Mouse (Mus musculus) hindbrain, embryonic 12.5 days (tissue): ENCODE measurements around the gene B4galnt1. TPM values are rescaled to one million over a fixed set of nuclear protein-coding genes. Genes with fewer than 3 reads are reported as not detected.
"Not testable (repeated sequence)": the region's sequence is repeated elsewhere in the genome, so short reads cannot be mapped to it uniquely, and the experiment has no call there.

ENCODE experiments used
- ATAC-seq: fragments of 200-750 bp; cut with Nextera tagmentation; 2 replicates; pipeline ENCODE4 v1.8.0; 2017; ENCODE audit warnings: moderate TSS enrichment; ENCODE audit not compliant: low FRiP score
- H3K27ac ChIP-seq: fragments of 300-500 bp; sonication (generic); 2 replicates; pipeline ENCODE4 v1.5.1; 2016; ENCODE audit warnings: mild to moderate bottlenecking
- H3K27me3 ChIP-seq: fragments of 300-500 bp; sonication (generic); 2 replicates; pipeline ENCODE4 v1.6.1; 2016; ENCODE audit warnings: mild to moderate bottlenecking
- H3K36me3 ChIP-seq: fragments of 300-500 bp; sonication (generic); 2 replicates; pipeline ENCODE4 v1.6.1; 2016; ENCODE audit warnings: mild to moderate bottlenecking
- H3K4me1 ChIP-seq: fragments of 300-500 bp; sonication (generic); 2 replicates; pipeline ENCODE4 v1.6.1; 2016
- H3K4me2 ChIP-seq: fragments of 300-500 bp; sonication (generic); replicated peaks from 2 replicates; pipeline ENCODE4 v1.6.1; 2016; ENCODE audit warnings: mild to moderate bottlenecking
- H3K4me3 ChIP-seq: fragments of 300-500 bp; sonication (generic); 2 replicates; pipeline ENCODE4 v1.5.1; 2016; ENCODE audit warnings: mild to moderate bottlenecking
- H3K9ac ChIP-seq: fragments of 300-500 bp; sonication (generic); 2 replicates; pipeline ENCODE4 v1.6.1; 2016; ENCODE audit warnings: mild to moderate bottlenecking, moderate library complexity
- H3K9me3 ChIP-seq: fragments of 300-500 bp; sonication (generic); replicated peaks from 2 replicates; pipeline ENCODE4 v1.6.1; 2016; ENCODE audit warnings: mild to moderate bottlenecking
- WGBS: fragments of 180-500 bp; shearing (Covaris S2); methylation state at CpG from one replicate; pipeline ENCODE4 v1.1.7; 2016; 5-methylcytosine and 5-hydroxymethylcytosine counted together
- polyA plus RNA-seq: library from polyadenylated mRNA; unstranded; fragments of >200 nt; fragmentation: Nextera tagmentation; extraction: Ambion mirVana; gene quantifications from 2 replicates; pipeline ENCODE4 v1.2.1, GENCODE M21; 2016

Gene B4galnt1
- polyA plus RNA-seq, 1 experiment from 2014 or later: 21.6 TPM

DNA sequence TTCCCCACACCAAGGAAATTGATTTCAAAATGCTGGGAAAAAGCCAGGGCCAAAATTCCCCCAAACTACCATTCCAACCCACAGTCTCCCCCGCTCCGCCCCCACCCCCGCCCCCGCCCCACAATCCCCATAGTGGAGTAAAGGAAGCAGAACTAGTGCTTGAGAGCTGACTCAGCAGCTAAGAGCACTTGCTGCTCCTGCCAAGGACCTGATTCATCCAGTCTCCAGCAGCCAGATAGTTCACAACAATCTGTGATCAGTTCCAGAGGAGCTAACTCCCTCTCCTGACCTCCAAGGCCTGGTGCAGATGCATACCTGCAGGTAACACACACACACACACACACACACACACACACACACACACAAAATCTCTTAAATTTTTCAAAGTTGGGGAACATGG is 35.6 kb upstream of the B4galnt1 start:
- ATAC-seq: no peak
- Histone ChIP-seq H3K36me3 (no peaks in the 10 kb centered on the region), H3K4me1 (no peaks in the 10 kb centered on the region), H3K27ac (no peak overlapping the region), H3K4me3 (no peak overlapping the region), H3K9ac (no peak overlapping the region), H3K4me2 (no peak overlapping the region), H3K27me3 (no peaks in the 10 kb centered on the region), H3K9me3 (no peaks in the 10 kb centered on the region)
- 58% methylated on average over 4 of the region's 4 CpGs for WGBS

DNA sequence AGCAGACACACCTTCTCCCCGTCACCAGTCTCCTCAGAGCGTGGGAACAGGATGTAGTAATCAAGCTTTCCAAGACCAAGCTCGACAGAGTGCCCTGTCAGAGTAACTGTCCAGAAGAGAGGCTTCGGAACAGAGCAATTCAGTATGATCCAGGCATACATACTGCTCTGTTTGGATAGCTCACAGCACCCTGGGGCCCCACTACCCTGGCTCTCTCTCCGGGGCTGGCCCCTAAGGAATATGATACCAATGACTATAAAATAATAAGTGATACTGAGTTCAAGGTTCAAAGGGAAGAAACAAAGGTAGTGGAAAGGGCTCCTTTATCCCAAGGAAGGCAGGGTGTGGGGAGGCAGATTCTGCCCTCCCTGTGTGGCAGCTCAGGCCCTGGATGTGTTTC is 32.6 kb upstream of the B4galnt1 start:
- Histone ChIP-seq H3K27me3 (no peaks in the 10 kb centered on the region), H3K27ac (no peak overlapping the region), H3K36me3 (no peaks in the 10 kb centered on the region), H3K4me2 (no peak overlapping the region), H3K4me1 (no peaks in the 10 kb centered on the region), H3K9ac (no peak overlapping the region), H3K4me3 (no peak overlapping the region), H3K9me3 (no peaks in the 10 kb centered on the region)
- no peak for ATAC-seq
- 80% methylated on average over 5 of the region's 5 CpGs for WGBS

DNA sequence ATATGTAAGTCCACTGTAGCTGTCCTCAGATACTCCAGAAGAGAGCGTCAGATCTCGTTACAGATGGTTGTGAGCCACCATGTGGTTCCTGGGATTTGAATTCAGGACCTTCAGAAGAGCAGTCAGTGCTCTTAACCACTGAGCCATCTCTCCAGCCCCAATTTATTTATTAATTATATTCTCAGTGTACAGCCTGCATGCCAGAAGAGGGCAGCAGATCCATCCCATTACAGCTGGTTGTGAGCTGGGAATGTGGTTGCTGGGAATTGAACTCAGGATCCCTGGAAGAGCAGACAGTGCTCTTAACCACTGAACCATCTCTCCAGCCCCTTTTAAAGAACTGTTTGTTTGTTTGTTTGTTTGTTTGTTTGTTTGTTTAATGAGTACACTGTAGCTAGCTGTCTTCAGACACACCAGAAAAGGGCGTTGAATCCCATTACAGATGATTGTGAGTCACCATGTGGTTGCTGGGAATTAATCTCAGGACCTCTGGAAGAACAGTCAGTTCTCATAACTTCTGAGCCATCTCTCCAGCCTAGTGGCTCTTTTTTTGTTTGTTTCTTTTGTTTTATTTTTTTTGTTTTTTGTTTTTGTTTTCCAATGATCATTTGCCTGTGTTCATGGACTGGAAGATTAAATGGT is 30.5 kb upstream of the B4galnt1 start:
- not testable (repeated sequence) for H3K27ac ChIP-seq, H3K27me3 ChIP-seq, H3K9ac ChIP-seq, H3K4me2 ChIP-seq, H3K4me3 ChIP-seq, H3K9me3 ChIP-seq, ATAC-seq, H3K4me1 ChIP-seq, H3K36me3 ChIP-seq
- 85% methylated on average over 3 of the region's 3 CpGs for WGBS

DNA sequence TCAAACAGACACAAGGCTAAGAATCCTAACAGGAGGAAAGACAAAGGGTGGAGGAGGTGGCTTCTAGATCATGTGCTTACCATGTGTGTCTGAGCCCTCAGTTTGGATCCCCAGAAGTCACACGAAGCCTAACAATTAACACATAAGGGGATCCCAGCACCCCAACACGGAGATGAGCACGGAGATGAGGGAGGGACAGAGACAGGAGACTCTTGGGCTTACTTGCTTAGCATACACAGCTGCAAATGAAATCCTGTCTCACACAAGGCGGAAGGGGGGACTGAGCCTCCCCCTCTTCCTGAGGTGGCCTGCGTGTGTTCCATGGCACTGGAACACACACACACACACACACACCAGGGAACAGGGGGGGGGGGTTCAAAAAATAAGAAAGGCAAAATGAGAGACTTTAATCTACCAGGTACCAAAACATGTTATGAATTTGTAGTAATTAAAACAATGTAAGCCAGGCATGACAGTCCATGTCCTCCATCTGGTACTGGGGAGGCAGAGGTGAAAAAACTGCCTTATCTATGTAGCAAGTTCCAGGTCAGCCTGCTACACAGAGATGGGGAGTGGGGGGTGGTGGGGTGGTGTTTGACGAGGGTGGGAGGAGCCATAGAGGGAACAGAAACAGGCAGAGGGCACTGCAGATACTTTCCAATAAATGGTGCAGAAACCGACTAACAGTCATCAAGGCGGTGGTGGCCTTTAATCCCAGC is 29.7 kb upstream of the B4galnt1 start:
- Histone ChIP-seq H3K9ac (no peak overlapping the region), H3K4me1 (no peaks in the 10 kb centered on the region), H3K4me2 (no peak overlapping the region), H3K27ac (no peak overlapping the region), H3K9me3 (no peaks in the 10 kb centered on the region), H3K36me3 (no peaks in the 10 kb centered on the region), H3K27me3 (no peaks in the 10 kb centered on the region), H3K4me3 (no peak overlapping the region)
- 59% methylated on average over 8 of the region's 8 CpGs for WGBS
- no peak for ATAC-seq

DNA sequence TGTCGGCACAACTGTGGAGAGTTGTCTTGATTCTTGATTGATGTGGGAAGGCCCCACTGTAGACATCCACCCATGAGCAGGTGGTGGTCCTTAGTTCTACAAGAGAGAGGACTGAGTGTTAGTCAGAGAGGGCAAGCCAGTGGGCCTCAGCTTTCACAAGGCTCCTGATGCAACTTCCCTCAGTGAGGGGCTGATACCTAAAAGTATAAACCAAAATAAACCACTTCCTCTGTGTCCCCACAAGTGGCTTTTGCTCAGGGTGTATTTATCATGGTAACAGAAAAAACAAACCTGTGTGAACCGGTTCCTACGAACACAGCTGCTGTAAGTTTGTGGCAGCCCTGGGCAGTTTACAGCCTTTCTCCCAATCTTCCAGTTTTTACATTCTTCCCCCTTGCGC is 28.5 kb upstream of the B4galnt1 start:
- ATAC-seq: no peak
- Histone ChIP-seq H3K27ac (no peak overlapping the region), H3K9ac (no peak overlapping the region), H3K4me1 (no peaks in the 10 kb centered on the region), H3K36me3 (no peaks in the 10 kb centered on the region), H3K4me2 (no peak overlapping the region), H3K4me3 (no peak overlapping the region), H3K27me3 (no peaks in the 10 kb centered on the region), H3K9me3 (no peaks in the 10 kb centered on the region)
- WGBS: 90% methylated on average over 4 of the region's 4 CpGs

DNA sequence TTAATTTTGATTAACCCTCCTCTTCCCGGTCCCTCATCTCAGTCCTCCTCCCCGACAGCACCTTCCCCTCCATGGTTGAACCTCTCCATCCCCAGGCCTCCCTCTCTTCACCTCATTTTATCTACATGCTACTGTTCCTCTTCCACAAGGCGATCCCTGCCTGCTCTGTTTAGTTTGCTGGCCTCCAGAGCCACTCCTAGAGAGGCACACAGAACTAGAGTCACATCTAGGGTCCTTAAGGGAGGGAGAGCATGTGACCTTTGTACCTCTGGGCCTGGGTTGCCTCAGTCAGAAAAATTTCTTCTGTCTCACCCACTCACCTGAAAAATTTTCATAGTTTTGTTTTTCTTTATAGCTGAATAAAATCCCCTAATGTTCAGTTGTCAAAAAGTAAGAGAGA is 27.1 kb upstream of the B4galnt1 start:
- Histone ChIP-seq H3K27ac (no peak overlapping the region), H3K36me3 (no peaks in the 10 kb centered on the region), H3K9me3 (peaks cover 3% of the 10 kb centered on the region; the same call in 1 of the 2 replicates), H3K27me3 (no peaks in the 10 kb centered on the region), H3K9ac (no peak overlapping the region), H3K4me3 (no peak overlapping the region), H3K4me2 (no peak overlapping the region), H3K4me1 (no peaks in the 10 kb centered on the region)
- no peak for ATAC-seq
- 89% methylated on average over 3 of the region's 3 CpGs for WGBS

DNA sequence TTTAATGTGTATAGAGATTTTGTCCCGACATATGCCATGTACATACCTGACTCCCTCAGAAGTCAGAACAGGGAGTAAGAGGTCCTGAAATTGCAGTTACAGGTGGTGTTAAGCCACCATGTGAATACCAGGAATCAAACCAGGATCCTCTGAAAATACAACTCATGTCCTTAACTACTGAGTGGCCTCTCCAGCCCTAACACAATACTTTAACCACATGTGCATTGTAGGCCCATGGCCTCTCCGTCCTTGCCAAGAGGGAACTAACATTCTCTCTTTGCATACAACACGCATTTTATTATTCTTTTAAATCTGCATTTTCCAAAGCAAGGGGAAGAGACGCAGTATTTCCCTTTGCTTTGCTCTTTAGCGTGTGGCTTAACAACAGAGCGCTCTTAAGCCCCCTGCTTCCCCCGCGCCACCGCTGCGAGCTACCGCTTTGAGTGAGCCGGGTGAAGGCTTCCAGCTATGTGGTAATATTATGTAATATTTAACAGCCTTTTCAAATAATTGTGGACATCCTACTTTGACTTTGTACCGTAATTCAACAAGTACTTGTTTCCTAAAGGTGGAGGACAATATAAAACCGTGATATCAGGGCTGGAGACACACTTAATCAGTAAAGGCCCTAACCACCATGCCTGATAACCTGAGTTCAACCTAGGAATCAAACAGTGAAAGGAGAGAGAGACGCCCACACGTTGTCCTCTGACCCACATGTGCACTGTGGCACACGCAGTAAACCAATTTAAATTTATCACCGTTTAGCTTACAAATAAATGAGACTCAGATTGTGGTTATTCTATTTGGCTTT is 26.5 kb upstream of the B4galnt1 start:
- WGBS: 90% methylated on average over 18 of the region's 18 CpGs
- no peak overlapping the region for H3K4me3 ChIP-seq
- H3K27ac ChIP-seq: no peak overlapping the region
- H3K36me3 ChIP-seq: no peaks in the 10 kb centered on the region
- H3K4me1 ChIP-seq: no peaks in the 10 kb centered on the region
- peaks cover 3% of the 10 kb centered on the region; the same call in 1 of the 2 replicates for H3K9me3 ChIP-seq
- H3K9ac ChIP-seq: no peak overlapping the region
- H3K27me3 ChIP-seq: no peaks in the 10 kb centered on the region
- no peak overlapping the region for H3K4me2 ChIP-seq
- no peak for ATAC-seq

DNA sequence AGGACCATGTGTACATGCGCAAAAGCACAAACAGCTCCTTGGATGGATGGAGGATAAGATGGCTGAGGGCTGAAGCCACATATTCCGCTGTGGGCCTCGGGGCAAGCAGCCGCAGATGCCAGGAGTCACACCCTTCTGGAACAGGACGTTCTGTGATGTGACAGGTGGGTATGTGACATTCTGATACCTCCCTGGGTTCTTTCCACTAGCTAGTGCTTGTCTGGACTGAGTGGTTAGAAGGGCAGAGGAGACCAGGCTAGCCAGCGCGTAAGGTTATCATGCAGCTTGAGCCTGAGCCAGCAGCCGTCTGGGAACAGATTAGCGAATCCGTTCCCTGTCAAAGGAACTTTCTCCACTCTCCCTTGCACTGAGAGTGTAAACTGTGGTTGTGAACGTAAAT is 24.1 kb upstream of the B4galnt1 start:
- H3K4me3 ChIP-seq: no peak overlapping the region
- peaks cover 3% of the 10 kb centered on the region; the same call in 1 of the 2 replicates for H3K9me3 ChIP-seq
- H3K4me1 ChIP-seq: no peaks in the 10 kb centered on the region
- 86% methylated on average over 11 of the region's 11 CpGs for WGBS
- H3K9ac ChIP-seq: no peak overlapping the region
- no peak overlapping the region for H3K27ac ChIP-seq
- no peaks in the 10 kb centered on the region for H3K27me3 ChIP-seq
- no peaks in the 10 kb centered on the region for H3K36me3 ChIP-seq
- H3K4me2 ChIP-seq: no peak overlapping the region
- ATAC-seq: no peak

DNA sequence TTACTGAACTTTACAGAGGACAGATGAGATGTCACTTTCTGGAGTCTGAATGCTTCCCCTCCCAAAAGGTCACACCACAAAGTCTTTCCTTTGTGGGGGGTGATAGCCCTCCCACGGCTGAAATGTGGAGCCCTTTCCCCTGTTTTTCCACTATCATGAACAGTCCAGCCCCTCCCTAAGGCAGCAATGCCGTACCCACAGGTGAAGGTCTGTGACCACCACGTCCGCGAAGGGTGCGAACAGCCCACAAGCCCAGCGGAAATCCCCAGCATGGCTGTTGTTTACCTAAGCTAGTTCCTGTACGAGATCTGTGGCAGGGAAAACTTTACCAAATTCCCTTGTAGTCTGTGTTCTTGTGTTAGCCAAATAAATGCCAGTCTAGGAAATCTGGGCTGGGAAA is 23.5 kb upstream of the B4galnt1 start:
- 78% methylated on average over 8 of the region's 8 CpGs for WGBS
- no peak for ATAC-seq
- H3K9me3 ChIP-seq: peaks cover 3% of the 10 kb centered on the region; the same call in 1 of the 2 replicates

DNA sequence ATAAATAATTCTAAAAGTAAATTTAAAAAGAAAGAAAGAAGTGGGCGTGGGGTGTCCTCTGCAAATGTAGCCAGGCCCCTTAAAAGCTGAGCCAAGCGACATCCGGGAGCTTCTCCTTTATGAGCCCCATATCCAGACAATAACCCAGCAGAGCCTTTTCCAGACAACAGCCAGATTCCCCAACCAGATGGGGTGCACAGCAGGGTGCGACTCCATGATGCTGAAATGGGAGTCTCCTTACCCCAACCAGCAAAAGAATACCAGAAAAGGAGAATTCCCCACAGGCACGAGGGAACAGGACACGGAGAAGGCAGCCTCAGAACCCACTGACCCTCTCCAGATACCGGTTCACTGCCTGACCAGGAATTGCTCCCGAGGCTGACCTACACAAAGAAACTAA is 21.8 kb upstream of the B4galnt1 start:
- WGBS: 86% methylated on average over 8 of the region's 8 CpGs
- H3K9me3 ChIP-seq: peaks cover 3% of the 10 kb centered on the region; the same call in 1 of the 2 replicates
- no peaks in the 10 kb centered on the region for H3K27me3 ChIP-seq
- H3K36me3 ChIP-seq: no peaks in the 10 kb centered on the region
- H3K27ac ChIP-seq: no peak overlapping the region
- no peak for ATAC-seq
- no peak overlapping the region for H3K4me2 ChIP-seq
- no peak overlapping the region for H3K9ac ChIP-seq
- H3K4me3 ChIP-seq: no peak overlapping the region
- no peaks in the 10 kb centered on the region for H3K4me1 ChIP-seq

More for the DNA sequence above, 23.5 kb upstream of the B4galnt1 start:
- Histone ChIP-seq H3K4me3 (no peak overlapping the region), H3K27ac (no peak overlapping the region), H3K36me3 (no peaks in the 10 kb centered on the region), H3K4me1 (no peaks in the 10 kb centered on the region), H3K9ac (no peak overlapping the region), H3K27me3 (no peaks in the 10 kb centered on the region), H3K4me2 (no peak overlapping the region)

DNA sequence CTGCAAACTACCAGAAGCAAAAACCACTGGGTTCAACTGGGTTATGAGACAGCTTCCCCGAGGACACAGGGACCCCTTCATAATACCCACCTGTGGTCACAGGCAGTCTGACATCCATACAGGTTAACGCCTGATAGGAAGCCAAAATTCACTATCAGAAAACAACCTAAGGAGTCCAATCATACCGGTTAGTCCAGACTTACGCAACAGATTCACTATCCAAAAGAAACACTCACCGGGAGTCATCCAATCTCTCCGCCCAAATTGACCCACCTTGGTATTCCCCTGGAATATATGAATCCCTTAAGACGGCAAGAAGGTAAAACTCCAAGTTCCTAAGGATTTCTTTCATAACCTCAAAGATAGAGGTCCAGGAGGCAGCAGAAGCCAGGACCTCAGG is 20.5 kb upstream of the B4galnt1 start:
- Histone ChIP-seq H3K4me1 (no peaks in the 10 kb centered on the region), H3K9ac (no peak overlapping the region), H3K27me3 (no peaks in the 10 kb centered on the region), H3K9me3 (peaks cover 3% of the 10 kb centered on the region; the same call in 1 of the 2 replicates), H3K4me2 (no peak overlapping the region), H3K4me3 (no peak overlapping the region), H3K36me3 (no peaks in the 10 kb centered on the region), H3K27ac (no peak overlapping the region)
- 91% methylated on average over 7 of the region's 7 CpGs for WGBS
- ATAC-seq: no peak

DNA sequence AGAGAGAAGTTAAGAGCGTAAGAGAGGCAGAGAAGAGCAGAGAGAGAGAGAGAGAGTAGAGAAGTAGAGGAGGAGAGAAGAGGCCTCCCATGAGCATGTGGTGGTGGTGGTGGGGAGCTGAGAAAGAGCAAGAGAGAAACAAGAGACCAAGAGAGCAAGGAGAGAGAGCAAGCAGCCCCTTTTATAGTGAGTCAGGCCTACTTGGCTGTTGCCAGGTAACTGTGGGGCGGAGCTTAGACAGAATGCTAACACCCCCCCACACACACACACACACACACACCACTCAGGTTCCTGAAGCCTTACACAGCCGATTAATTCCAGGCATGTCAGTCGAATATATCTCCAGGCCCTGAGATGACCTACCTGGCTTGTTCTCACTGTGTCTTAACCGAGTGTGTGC is 19.7 kb upstream of the B4galnt1 start:
- WGBS: 89% methylated on average over 5 of the region's 5 CpGs
- Histone ChIP-seq H3K27me3 (no peaks in the 10 kb centered on the region), H3K27ac (no peak overlapping the region), H3K9ac (no peak overlapping the region), H3K4me1 (no peaks in the 10 kb centered on the region), H3K36me3 (no peaks in the 10 kb centered on the region), H3K9me3 (peaks cover 3% of the 10 kb centered on the region; the same call in 1 of the 2 replicates), H3K4me3 (no peak overlapping the region), H3K4me2 (no peak overlapping the region)
- no peak for ATAC-seq
